Mouse (Mus musculus) C2C12 (cell line): ENCODE measurements around the gene Ror1. TPM values are rescaled to one million over a fixed set of nuclear protein-coding genes. Genes with fewer than 3 reads are reported as not detected.

ENCODE experiments used
- H3K27me3 ChIP-seq: one replicate; pipeline ENCODE4 v1.6.1; 2011; ENCODE audit not compliant: control insufficient read depth, insufficient read depth, insufficient read length
- H3K36me3 ChIP-seq: one replicate; pipeline ENCODE4 v1.6.1; 2011; ENCODE audit not compliant: control insufficient read depth, insufficient read depth
- H3K4me3 ChIP-seq: one replicate; pipeline ENCODE4 v1.5.1; 2011; ENCODE audit warnings: mild to moderate bottlenecking, control low read depth; ENCODE audit not compliant: poor library complexity, insufficient read depth, severe bottlenecking
- H3K79me2 ChIP-seq: one replicate; pipeline ENCODE4 v1.6.1; 2011; ENCODE audit not compliant: control insufficient read depth, insufficient read depth
- H3K79me3 ChIP-seq: one replicate; pipeline ENCODE4 v1.6.1; 2011; ENCODE audit warnings: low read depth, control low read depth
- H3ac ChIP-seq: one replicate; pipeline ENCODE3; 2011; ENCODE audit warnings: low read depth; ENCODE audit not compliant: control insufficient read depth, insufficient read length
- CEBPB ChIP-seq: IDR thresholded peaks from one replicate; pipeline ENCODE4 v1.6.1; 2011; ENCODE audit warnings: low read depth, mild to moderate bottlenecking, control low read depth, moderate library complexity
- CTCF ChIP-seq: IDR thresholded peaks from one replicate; pipeline ENCODE4 v1.5.1; 2011; ENCODE audit not compliant: control insufficient read depth, insufficient read depth, insufficient read length
- FOSL1 ChIP-seq: IDR thresholded peaks from one replicate; pipeline ENCODE4 v1.8.0; 2011; ENCODE audit warnings: mild to moderate bottlenecking, low read length; ENCODE audit not compliant: poor library complexity, insufficient read depth, severe bottlenecking
- MAX ChIP-seq: IDR thresholded peaks from one replicate; pipeline ENCODE4 v1.6.1; 2011; ENCODE audit warnings: mild to moderate bottlenecking, control low read depth
- MYOD1 ChIP-seq: IDR thresholded peaks from one replicate; pipeline ENCODE4 v1.6.1; 2011; ENCODE audit warnings: low read depth; ENCODE audit not compliant: control insufficient read depth, insufficient read length
- MYOG ChIP-seq: IDR thresholded peaks from one replicate; pipeline ENCODE4 v1.6.1; 2011; ENCODE audit not compliant: control insufficient read depth, insufficient read length; ENCODE audit errors: extremely low read depth
- USF1 ChIP-seq: IDR thresholded peaks from one replicate; pipeline ENCODE4 v1.6.1; 2011; ENCODE audit warnings: low read depth, mild to moderate bottlenecking, control low read depth, moderate library complexity
- polyA plus RNA-seq: library from polyadenylated mRNA; unstranded; fragments of >200 nt; fragmentation: generic; extraction: Trizol; gene quantifications from one replicate; pipeline ENCODE4 v1.2.1, GENCODE M21; 2012; ENCODE audit warnings: missing spikeins

Gene Ror1
- polyA plus RNA-seq, 1 experiment = 0.04 TPM

- Histone ChIP-seq H3K79me2 (no peaks in the 10 kb centered on the region), H3K4me3 (no peak overlapping the region), H3ac (no peak overlapping the region), H3K36me3 (no peaks in the 10 kb centered on the region), H3K27me3 (no peaks in the 10 kb centered on the region), H3K79me3 (no peaks in the 10 kb centered on the region)
- TF ChIP-seq MYOG (no peak), CTCF (no peak), USF1 (no peak), FOSL1 (no peak), CEBPB (no peak), MAX (no peak)
Observed at GRCm38 (mm10) chr4:100253831-100254230, 158.2 kb downstream of the Ror1 start.

GRCm38 (mm10) chr4:100258462-100258861, 162.9 kb downstream of the Ror1 start:
- Histone ChIP-seq H3K36me3 (no peaks in the 10 kb centered on the region), H3K4me3 (no peak overlapping the region), H3K27me3 (no peaks in the 10 kb centered on the region), H3ac (no peak overlapping the region), H3K79me2 (no peaks in the 10 kb centered on the region), H3K79me3 (no peaks in the 10 kb centered on the region)
- no peak for TF ChIP-seq USF1
- no peak for TF ChIP-seq CEBPB
- TF ChIP-seq CTCF = no peak
- TF ChIP-seq MYOD1 = no peak
- no peak for TF ChIP-seq FOSL1
- no peak for TF ChIP-seq MAX
- TF ChIP-seq MYOG = no peak

GRCm38 (mm10) chr4:100263917-100264316, 168.3 kb downstream of the Ror1 start:
- no peak overlapping the region for H3K4me3 ChIP-seq
- TF ChIP-seq CEBPB = no peak
- no peak for TF ChIP-seq FOSL1
- TF ChIP-seq USF1 = no peak
- TF ChIP-seq MYOG = no peak
- TF ChIP-seq MAX = no peak
- no peak for TF ChIP-seq MYOD1
- TF ChIP-seq CTCF = no peak
- H3K27me3 ChIP-seq = no peaks in the 10 kb centered on the region
- no peaks in the 10 kb centered on the region for H3K79me2 ChIP-seq
- H3ac ChIP-seq = no peak overlapping the region
- no peaks in the 10 kb centered on the region for H3K36me3 ChIP-seq
- no peaks in the 10 kb centered on the region for H3K79me3 ChIP-seq

- TF ChIP-seq USF1 (no peak), MYOD1 (no peak), CTCF (no peak), MAX (no peak), FOSL1 (no peak)
- H3ac ChIP-seq = no peak overlapping the region
- no peaks in the 10 kb centered on the region for H3K27me3 ChIP-seq
- H3K79me2 ChIP-seq = no peaks in the 10 kb centered on the region
- H3K79me3 ChIP-seq = no peaks in the 10 kb centered on the region
- no peaks in the 10 kb centered on the region for H3K36me3 ChIP-seq
- no peak overlapping the region for H3K4me3 ChIP-seq
Observed at GRCm38 (mm10) chr4:100271059-100271735, 175.6 kb downstream of the Ror1 start.

GRCm38 (mm10) chr4:100271736-100272127, 176.1 kb downstream of the Ror1 start:
- Histone ChIP-seq H3K36me3 (no peaks in the 10 kb centered on the region), H3ac (no peak overlapping the region), H3K79me3 (no peaks in the 10 kb centered on the region), H3K79me2 (no peaks in the 10 kb centered on the region), H3K4me3 (no peak overlapping the region), H3K27me3 (no peaks in the 10 kb centered on the region)
- no peak for TF ChIP-seq CTCF
- no peak for TF ChIP-seq MYOG
- TF ChIP-seq MAX = no peak
- no peak for TF ChIP-seq MYOD1
- TF ChIP-seq CEBPB = no peak
- TF ChIP-seq USF1 = no peak
- no peak for TF ChIP-seq FOSL1

GRCm38 (mm10) chr4:100273356-100273755, 177.8 kb downstream of the Ror1 start:
- Histone ChIP-seq H3ac (no peak overlapping the region), H3K36me3 (no peaks in the 10 kb centered on the region), H3K4me3 (no peak overlapping the region), H3K79me2 (no peaks in the 10 kb centered on the region), H3K79me3 (no peaks in the 10 kb centered on the region), H3K27me3 (no peaks in the 10 kb centered on the region)
- TF ChIP-seq MYOG (no peak), FOSL1 (no peak), CEBPB (no peak), MAX (no peak), MYOD1 (no peak), CTCF (no peak), USF1 (no peak)
